ENCODE assay signal across 8 mouse cellular contexts in the genomic region with DNA sequence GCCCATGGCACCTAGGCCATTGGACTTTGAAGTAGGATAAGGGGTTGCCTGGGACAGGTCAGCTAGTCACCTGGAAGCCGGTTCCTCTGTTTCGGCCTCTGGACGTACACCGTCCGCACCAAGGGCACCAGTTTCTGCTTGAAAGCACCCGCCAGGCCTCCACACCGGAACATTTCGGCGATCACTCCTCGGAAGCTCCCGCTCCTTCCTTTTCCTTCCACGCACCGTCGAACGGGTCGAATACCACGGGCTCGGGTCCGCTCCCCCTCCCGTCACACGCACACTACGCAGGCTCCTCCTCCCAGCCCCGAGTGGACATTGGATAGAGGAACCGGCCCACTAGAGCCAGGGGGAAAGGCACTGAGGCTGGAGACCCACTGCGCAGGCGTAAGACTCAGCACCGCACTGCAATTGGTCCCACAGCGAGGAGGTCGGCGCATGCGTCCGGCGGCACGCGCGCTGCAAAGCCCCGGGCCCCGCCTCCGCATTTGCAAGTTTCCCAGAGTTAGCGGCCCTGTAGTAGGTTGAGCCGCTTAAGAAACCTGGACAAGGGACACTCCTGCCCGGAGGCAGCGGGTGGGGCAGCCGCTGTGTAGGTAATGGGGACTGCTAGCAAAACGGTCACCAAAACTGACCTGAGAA. TPM values are rescaled to one million over a fixed set of nuclear protein-coding genes. Genes with fewer than 3 reads are reported as not detected.
DNase-seq lines count a peak whose midpoint lies in the region; ATAC-seq lines count a peak whose summit lies in the region.

Gene Aifm1, minus strand, starts transcription at position 398 of the 642 bp plus-strand sequence.

- no peaks in the 10 kb centered on the region for H3K36me3 ChIP-seq in hindbrain, embryonic 11.5 days (ENCODE audit: control insufficient read depth, insufficient read depth, low read length)

- H3K9ac ChIP-seq in hindbrain, embryonic 11.5 days (ENCODE audit: low read depth, low read length), result peak within 1 kb of the TSS; percentile 58

- H3K4me2 ChIP-seq in hindbrain, embryonic 11.5 days (replicated peaks; ENCODE audit: low read depth, low read length), result peak within 1 kb of the TSS; percentile 43

- H3K4me3 ChIP-seq in hindbrain, embryonic 11.5 days (ENCODE audit: low read depth, low read length), result peak within 1 kb of the TSS; percentile 49

- peak; percentile 95 for DNase-seq in Muller cell, postnatal 12 days (ENCODE audit: inconsistent ontology term)
- peak; percentile 96 for DNase-seq in cerebellum, adult 9-11 months
- DNase-seq in frontal cortex, adult 2 months (ENCODE audit: extremely low spot score in 1 of 2, low spot score in 1 of 2), result peak; percentile 89 to 90
- peak; percentile 90 for DNase-seq in hindbrain, embryonic 11.5 days (ENCODE audit: low spot score)
- peak; percentile 78 to 86 for DNase-seq in layer of hippocampus, postnatal 10 days (ENCODE audit: low spot score in 2 of 2)
- DNase-seq in lung, postnatal 10 days, result peak; percentile 95
- DNase-seq in ovary, postnatal 36 days (ENCODE audit: low spot score), result peak; percentile 91
- peak; percentile 87 for DNase-seq in thymus, postnatal 25 days

- H3K9me3 ChIP-seq in hindbrain, embryonic 11.5 days (ENCODE audit: control insufficient read depth, low read length), result no peaks in the 10 kb centered on the region

- H3K27ac ChIP-seq in hindbrain, embryonic 11.5 days (ENCODE audit: low read depth, low read length), result no peak within 1 kb of the TSS

- ATAC-seq in hindbrain, embryonic 11.5 days (ENCODE audit: low FRiP score), result peak; percentile 98

- 21% methylated on average over 45 of the region's 45 CpGs for WGBS in hindbrain, embryonic 11.5 days

- H3K4me1 ChIP-seq in hindbrain, embryonic 11.5 days (replicated peaks; ENCODE audit: control insufficient read depth, insufficient read depth, low read length), result no peaks in the 10 kb centered on the region

- no peaks in the 10 kb centered on the region for H3K27me3 ChIP-seq in hindbrain, embryonic 11.5 days (ENCODE audit: control insufficient read depth, insufficient read depth, low read length)

RNA-seq across cellular contexts. Expression of gene Aifm1, which starts in this region (rescaled TPM):
- 29.4 and 33.5 TPM in 2 replicates for polyA plus RNA-seq in frontal cortex, adult 2 months (2012; rRNA removed)
- polyA plus RNA-seq in hindbrain, embryonic 11.5 days (2014; fragmentation: Nextera tagmentation; extraction: Ambion mirVana), result 63.6 and 78.5 TPM in 2 replicates
- 10 to 100 TPM; 28.6 to 32.6 TPM for total RNA-seq in layer of hippocampus, postnatal 10 days (2021)
